Mouse (Mus musculus): ENCODE data around the gene C2cd2.
"Not testable (repeated sequence)": the region's sequence is repeated elsewhere in the genome, so short reads cannot be mapped to it uniquely, and the experiment has no call there.

C2cd2 gene

DNA sequence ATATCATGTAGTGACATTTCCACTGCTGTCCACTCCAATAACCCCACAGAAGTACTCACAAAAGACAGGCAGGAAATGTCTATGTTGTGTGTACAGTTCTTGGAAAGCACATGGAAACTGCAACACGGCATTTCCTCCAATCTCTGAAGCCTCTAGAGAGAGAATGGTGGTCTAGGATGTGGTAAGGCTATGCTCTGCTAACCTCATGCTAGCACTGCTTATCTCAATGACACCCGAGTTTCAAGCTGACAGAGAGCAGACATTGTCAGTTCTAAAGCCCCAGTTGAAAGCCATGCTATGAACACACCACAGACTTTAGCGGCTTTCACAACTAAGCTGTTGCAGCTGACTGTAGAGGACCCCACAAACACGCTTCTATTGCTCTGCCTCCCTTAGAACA, 13.6 kb downstream of the C2cd2 start:
- in situ Hi-C loops (cut with MboI; ENCODE audit: low sequenced_read_pairs) = no loop called here

DNA sequence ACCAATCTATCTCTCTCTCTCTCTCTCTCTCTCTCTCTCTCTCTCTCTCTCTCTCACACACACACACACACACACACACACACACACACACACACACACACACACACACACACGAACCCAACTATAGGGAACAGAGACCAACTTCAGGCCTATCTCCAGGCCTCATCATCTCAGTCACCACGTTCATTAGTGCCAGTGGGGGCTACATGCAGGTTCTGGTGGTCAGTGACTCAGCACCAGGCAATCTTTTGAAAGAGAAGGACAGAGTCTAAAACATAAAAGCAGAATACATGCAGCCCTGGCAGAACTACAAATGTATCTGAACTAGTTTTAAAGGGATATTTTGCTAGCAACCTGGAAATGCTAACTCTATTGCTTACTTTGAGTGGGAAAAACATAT, 15.4 kb downstream of the C2cd2 start:
- in situ Hi-C loops (cut with MboI; ENCODE audit: low sequenced_read_pairs) = not testable (repeated sequence)

DNA sequence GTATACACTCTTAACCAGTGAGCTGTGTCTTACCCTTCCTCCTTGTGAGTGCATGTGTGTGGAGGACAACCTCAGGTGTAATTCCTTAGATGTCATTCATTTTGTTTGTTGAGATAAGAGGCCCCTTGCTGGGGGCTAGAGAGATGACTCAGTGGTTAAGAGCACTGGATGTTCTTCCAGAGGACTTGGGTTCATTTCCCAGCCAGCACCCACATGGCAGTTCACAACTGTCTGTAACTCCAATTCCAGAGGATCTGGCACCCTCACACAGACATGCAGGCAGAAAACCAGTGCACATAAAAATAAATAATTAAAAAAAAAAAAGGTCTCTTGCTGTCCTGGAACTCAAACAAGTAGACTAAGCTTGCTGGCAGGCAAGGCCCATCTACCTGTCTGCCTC, 20.6 kb downstream of the C2cd2 start:
- in situ Hi-C loops (cut with MboI; ENCODE audit: low sequenced_read_pairs) = no loop called here

DNA sequence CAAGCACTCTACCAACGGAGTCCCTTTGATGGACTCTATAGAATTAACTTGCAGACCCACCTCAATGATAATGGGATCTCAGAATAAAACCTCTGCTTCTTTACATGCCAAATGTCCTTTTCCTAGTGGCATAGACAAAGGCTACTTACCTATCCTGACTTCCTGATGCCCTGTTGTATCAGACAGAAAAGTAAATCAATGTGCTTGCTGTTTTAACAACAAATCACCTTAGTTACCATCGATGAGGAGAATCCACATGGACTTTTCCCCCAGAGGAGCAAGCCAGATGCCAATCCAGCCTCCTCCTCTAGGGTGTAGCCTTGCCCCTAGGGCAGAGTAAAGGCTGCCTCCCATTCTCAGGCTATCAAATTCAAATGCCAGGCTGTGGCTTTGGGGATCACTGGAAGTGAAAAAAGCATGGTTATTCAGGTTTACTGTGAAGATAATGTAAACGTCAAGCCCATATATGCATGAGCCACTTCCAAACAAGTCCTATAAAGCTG, 21.9 kb downstream of the C2cd2 start:
- in situ Hi-C loops (cut with MboI; ENCODE audit: low sequenced_read_pairs) = no loop called here

DNA sequence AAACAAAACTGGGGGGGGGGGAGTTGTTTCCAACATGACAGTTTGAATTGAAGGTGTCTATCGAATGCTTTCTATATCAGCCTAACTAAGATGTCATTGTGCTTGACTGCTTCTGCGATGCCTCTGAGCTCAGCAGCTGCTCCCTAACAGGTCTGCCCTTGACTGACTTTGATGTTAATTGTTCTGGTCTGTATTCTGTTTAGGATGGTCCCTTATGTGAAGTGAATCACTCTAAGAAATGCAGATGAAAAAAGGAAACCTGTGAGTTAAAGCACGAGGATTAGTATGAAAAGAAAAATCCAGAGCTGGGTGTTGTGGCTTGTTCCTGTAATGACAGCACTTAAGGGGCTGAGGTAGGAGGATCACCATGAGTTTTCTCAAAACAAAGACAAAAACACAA, 26.6 kb downstream of the C2cd2 start:
- in situ Hi-C loops (cut with MboI; ENCODE audit: low sequenced_read_pairs) = no loop called here

DNA sequence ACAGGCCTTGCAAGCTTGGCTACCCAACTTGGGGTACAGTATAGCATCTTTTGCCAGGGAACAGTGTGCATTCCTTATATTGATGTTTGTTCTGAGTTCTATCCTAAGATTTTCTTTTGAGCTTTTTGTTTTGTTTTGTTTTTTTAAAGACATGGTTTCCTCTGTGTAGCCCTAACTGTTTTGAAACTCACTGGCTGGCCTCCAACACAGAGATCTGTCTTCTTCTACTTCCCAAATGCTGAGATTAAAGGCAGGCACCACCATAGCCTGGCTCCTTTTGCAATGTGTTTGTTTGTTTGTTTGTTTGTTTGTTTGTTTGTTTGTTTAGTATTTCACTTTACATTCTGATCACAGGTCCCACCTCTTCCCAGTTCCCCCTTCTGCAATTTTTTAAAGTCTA, 32.2 kb downstream of the C2cd2 start:
- in situ Hi-C loops (cut with MboI; ENCODE audit: low sequenced_read_pairs) = no loop called here

DNA sequence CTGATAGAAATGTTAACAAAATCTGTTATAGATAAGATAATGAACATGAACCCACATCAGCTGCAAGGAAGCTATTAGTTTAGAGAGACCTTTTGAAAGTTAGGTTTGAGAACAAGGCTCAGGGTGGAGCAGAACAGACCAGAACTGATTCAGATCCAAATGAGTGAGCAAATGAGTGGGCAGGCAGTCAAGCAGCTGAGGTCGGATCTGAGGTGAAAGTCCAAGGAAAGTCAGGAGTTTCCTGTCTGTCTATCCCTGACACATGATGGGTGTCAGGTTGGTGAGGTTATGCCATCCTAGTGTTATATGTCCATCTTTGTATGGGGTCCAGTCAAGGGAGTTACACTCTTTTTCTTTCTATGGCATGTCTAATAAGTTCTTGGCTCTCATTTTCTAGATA, 32.9 kb downstream of the C2cd2 start:
- in situ Hi-C loops (cut with MboI; ENCODE audit: low sequenced_read_pairs) = no loop called here

DNA sequence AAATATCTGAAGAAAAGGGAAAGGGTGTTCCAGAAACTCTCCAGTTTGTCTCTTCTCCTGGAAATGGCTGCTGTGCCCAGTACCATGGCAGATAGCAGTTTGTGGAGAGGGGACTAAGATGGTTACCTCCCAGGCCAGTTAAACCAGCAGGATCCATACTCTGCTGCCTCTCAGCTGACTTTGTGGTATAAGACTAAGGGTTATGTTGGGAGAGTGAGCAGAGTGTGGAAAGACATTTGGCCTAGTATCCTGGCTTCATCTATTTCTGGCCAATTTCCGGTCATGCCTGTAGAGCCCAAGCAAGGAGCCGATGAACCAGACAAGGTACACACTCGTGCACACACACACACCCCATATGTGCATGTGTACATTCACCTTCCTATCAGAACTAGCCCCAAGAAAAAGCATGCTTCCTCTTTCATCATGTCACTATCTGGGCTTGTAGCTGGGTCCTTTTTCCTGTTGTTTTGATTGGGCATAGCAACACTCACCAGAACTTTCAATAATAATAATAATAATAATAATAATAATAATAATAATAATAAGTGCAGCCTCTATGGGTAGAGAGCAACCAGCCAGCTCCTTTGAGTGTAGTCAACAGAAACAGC, 35.0 kb downstream of the C2cd2 start:
- in situ Hi-C loops (cut with MboI; ENCODE audit: low sequenced_read_pairs) = no loop called here

DNA sequence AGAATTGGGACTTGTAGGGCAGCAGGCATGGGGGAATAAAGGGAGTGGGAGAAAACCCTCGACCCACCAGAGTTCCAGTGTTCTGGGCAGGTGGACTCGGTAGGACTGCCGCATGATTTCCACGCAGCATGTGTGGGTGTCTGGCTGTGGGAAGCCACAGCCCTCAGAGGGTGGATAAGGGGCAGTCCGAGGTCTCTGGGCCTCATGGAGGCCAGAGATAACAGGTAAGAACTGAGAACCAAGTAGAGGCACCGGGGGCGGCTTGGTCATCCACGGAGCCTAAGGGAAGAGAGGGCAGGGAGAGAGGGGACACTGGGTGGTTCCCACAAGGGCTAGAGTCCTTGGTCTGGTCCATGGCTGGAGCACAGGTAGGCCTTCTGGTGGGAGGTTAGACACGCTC, 36.0 kb downstream of the C2cd2 start:
- in situ Hi-C loops (cut with MboI; ENCODE audit: low sequenced_read_pairs) = no loop called here

DNA sequence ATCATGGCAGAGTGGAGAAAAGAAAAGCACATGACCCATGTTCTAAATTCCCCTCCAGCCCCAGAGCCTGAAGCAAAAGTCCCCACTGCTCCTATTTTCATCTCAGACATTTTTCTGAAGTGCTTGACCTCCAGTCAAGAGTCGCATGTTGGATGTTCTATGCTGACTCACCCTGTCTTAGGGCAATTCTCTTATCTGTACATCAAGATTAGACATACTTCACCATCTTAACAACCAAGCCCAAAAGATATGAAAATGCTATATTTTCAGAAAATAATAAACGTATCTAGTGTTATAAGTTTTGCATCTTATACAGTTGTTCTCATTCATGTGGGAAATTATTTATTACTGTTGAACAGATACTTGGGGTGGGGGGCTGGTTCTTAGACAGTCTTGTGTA, 36.6 kb downstream of the C2cd2 start:
- in situ Hi-C loops (cut with MboI; ENCODE audit: low sequenced_read_pairs) = no loop called here

DNA sequence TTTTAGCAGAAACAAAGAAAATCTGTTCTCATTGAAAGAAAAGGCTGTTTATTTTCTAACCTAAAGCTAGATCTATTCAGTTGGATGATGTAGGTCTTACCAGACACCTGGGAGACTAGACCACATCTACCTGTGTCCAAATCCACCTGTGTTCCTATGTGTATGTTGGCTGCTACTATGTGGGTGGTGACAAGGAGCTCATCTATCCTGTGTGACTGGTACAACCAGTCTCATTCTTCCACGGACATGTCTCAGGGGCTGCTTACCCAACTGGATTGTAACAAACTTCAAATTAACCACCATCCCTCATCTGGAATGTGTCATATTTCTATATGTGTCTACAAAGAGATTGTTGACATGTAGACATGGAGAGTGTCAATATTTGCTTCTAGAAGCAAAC, 38.7 kb downstream of the C2cd2 start:
- in situ Hi-C loops (cut with MboI; ENCODE audit: low sequenced_read_pairs) = no loop called here

DNA sequence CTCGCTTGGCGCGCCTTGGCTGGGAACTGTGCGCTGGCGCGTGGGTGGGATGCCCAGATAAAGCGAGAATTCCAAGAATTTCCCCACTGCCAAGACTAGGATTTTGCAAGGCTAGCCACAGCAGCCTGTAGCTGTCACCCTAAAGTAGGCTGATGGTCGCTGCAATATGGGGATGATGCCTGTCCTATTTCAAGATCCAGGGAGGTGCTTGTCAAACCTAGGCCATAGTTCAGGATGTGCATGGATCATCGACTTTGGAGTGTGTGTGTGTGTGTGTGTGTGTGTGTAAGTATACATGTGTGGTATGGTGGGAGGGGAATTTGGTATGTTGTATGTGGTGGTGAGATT, 39.6 kb downstream of the C2cd2 start:
- in situ Hi-C loops (cut with MboI; ENCODE audit: low sequenced_read_pairs) = no loop called here

DNA sequence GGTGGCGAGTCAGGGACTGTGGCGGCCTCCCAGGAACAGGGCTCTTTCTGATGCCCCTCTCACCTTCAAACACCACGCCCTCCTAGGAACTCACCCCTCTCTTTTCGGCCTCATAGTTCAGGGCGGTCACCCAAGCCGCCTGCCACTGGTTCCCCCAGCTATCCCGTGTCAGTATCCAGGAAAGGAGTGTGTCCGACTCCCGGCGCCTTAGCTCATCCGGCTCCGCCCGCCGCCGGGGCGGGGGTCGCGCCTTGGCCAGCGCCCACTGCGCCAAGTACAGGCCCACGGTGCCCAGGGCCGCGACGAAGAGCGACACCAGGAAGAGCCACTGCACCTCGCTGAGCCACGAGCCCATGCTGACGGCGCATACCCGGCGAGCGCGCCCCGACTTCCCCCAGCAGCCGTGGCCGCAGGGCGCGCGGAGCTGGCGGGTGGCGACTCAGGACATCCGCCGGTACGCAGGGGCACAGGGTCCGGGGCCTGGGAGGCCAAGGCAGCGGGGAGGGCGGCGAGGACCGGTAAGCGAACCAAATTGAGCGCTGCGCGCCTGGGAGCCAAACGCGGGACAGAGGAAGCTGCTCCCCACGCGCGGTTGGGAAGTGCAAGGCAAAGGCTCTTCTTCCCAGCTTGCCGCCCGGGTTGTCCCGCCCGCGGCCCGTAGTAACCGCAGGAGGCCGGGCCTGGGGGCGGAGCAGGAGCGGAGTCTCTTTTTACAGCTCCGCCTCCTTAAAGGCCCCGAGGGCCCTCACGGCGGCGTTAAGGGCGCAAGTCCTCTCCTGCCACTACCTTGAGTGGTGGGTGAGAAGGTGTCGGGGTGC, 40.2 kb downstream of the C2cd2 start:
- in situ Hi-C loops (cut with MboI; ENCODE audit: low sequenced_read_pairs) = no loop called here

DNA sequence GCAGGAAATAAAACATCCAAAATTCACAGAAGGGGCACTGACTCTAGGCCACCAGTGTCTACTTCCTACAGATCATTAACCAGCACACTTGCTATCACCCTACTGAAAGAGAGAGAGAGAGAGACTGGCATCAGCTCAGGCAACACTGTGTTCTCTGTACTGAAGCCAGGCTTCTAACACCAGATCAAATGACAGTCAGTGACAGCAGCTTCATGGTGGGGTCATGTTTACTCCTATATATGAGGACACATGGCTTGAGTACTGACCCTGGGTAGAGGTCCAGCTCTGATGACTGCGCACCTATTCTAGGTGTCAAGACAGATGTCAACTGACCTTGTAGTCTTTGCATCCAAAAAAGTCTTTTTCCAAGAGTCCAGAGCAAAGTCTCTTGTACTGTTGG, 41.8 kb downstream of the C2cd2 start:
- in situ Hi-C loops (cut with MboI; ENCODE audit: low sequenced_read_pairs) = no loop called here

DNA sequence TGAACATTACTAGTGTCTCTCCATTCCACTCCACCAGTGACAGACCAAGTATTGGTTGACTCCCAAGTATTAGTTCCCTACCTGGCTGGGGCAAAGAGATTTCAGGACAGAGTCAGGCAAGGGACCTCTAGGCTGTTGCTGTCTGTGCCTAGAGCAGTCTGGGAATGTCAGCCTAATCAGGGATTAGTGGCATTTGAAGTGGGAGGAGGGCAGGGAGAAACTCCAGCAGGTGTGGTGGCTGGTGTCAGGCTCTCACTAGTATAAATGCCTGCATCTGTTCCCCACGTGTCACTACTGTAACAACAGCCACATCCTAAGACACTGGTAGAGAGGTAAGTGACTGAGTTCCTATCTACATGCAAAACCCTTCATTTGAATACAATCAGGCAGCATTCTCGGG, 42.6 kb downstream of the C2cd2 start:
- in situ Hi-C loops (cut with MboI; ENCODE audit: low sequenced_read_pairs) = no loop called here

DNA sequence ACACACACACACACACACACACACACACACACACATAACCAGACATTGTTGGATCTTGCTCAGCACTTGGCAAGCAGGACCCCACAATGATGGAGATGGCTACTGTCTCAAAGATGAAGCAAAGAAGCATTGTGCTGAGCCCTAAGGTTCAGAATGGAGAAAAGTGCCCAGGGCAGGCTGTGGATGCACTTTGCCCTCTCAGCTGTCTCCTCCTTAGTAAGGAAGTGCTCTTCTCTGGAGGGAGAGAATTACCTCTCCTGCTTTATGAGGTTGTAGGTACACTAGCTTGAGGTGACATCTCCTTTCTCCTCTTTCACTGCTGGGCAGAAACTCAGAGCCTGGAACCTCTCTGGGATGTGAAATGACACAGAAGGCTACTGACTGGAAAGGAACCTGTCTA, 49.5 kb downstream of the C2cd2 start:
- in situ Hi-C loops (cut with MboI; ENCODE audit: low sequenced_read_pairs) = no loop called here

DNA sequence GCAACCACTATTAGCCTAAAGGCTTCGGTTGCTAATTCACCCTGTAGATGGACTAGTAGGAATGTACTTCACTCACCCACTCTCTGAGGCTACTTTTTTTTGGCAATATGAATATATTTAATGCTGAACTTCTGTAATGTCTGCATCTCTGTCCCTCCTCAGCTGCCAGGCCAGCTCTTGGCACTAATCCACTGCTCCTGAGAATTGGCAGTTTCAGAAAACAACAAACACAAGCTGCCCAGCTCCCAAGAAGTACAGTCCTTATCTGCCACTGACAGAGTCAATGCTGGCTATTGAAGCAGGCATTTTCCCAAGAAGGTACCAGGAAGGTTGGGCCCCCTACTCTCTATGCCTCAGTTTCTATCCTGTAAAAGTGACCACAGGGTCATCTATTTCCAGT, 53.0 kb downstream of the C2cd2 start:
- in situ Hi-C loops (cut with MboI; ENCODE audit: low sequenced_read_pairs) = no loop called here

DNA sequence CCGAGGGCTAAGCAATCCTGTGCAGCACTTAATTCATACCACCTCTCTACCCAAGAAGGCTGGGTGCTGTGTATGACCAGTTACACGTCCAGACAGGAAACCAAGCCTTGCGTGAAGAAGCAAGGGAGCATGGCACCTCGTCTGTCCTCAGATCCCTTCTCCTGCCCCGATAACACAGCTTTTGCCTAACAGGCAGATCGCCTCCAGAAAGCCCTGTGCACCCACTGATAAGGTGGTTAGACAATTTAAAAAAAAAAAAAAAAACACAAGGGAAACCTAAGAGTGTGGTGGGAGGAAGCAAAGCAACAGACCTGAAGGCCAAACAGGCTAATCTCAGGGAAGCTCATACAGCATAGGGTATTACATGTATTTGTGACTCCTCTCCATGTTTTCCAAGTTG, 54.9 kb downstream of the C2cd2 start:
- in situ Hi-C loops (cut with MboI; ENCODE audit: low sequenced_read_pairs) = no loop called here

DNA sequence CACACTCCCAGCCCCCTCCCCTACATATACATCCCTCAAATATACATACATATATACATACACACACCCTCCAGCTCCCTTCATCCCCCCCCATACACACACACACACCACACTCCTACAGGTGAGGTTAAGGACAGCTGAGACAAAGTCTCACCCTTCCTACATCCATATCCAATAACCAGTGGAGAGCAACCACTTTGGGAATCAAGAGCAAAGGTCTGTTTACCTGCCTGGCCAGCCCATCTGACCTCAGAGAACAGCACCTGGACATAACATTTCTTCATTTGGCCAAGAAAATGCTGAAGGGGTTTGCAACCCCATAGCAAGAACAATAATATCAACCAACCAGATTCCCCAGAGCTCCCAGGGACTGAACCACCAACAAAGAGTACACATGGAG, 56.1 kb downstream of the C2cd2 start:
- in situ Hi-C loops (cut with MboI; ENCODE audit: low sequenced_read_pairs) = no loop called here

DNA sequence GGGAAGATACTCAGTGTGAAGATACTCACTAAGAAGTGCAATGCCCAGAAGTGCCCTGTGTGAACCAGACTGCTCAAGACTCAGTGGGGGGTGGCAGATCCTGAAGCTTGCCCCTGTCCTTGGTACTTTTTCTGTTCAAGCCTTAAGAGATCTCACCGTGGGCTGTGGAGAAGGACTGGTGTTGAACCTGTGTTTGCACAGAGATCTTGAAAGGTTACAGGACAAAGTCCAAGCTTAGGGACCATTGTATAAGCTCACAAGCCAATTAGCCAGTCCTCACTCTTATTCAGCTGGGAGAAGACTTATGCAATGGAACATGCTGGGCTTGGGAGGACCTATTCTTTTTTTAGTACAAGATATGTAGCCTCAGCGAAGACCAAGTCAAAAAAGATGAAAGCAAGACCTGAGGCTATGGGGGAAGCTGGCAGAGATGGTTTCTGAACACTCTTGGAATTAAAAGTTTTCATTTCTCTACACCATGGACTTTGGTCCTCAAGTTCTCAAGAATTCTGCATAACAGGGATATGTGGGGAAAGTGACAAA, 56.9 kb downstream of the C2cd2 start:
- in situ Hi-C loops (cut with MboI; ENCODE audit: low sequenced_read_pairs) = no loop called here

DNA sequence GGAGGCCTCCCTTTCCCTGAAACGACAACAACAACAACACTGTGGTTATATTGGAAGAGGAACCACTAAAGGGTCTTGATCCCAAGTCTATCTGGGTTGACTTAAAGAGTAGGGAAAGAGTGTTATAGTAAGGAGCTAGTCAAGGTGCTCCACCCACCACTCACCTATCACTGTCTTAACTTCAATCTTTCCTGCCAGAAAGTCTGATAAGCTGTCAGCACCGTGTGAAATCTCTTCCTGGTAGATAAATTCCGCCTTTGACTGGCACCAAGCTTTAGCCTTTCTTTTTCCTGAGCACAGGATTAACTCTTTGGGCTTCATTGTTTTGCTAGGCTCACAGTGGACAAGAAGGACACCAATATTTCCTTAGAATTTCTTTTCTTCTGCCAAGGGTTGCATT, 58.4 kb downstream of the C2cd2 start:
- in situ Hi-C loops (cut with MboI; ENCODE audit: low sequenced_read_pairs) = no loop called here

DNA sequence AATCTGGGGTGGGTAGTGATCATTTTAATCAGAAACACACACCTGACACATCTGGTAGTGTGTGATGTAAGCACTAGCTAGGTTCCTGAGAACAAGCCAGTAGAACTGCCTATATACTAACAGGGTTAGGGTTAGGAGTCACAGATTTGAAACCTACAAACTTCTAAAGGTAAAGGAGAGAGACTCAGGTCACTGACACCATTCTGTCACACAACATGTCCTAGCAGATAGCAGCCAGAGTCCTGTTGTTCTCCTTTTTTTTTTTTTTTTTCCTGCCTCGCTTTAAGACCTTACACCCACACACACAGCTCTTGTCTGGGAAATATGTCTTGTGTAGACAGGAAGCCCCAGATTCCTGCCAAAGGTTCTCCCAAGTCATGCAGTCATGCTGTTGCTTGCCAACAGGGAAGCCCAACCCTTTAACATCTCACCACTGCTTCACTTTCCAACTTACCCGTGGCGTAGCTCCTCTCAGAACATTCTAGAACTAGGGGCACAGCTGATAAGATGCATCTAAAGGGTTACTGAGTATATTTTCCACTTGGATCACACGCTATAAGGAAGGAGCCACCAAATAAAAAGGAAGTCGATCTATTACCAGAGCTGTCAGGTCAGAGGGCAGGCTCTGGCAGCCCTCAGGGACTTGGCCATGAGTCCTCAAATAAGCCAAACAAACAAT, 64.9 kb downstream of the C2cd2 start:
- in situ Hi-C loops (cut with MboI; ENCODE audit: low sequenced_read_pairs) = no loop called here

Data from CH12F3 (cell line).